9 mouse cellular contexts compared by ENCODE assay signal in the genomic region with DNA sequence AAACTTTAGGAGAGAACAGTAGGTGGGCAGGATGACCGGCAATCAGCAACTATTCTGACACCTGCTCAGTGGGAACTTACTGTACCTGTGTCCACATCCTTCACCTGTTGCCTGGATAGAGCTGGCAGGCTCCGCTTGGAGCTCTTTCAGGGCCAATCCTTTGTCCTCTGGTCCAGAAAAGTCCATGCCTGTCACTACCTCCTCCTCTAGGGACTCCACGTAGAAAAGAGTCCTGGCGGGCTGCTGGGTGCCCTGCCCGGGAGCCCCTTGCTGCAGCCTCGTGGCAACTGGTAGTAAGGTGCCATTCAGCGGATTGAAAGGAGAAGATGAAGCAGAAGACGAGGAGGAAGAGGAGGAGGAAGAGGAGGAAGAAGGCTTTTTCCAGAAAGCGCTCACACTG. TPM values are rescaled to one million over a fixed set of nuclear protein-coding genes. Genes with fewer than 3 reads are reported as not detected.
DNase-seq lines count a peak whose midpoint lies in the region; ATAC-seq and TF ChIP-seq lines count a peak whose summit lies in the region.
"Had no signal": no experiment of that assay in that cellular context is flagged by ENCODE, and none has a peak within 500 bp of the region (broad histone marks: within the 10 kb centered on the region; RNA-seq: fewer than 3 reads in every experiment).

No protein-coding gene starts in this region.

- whole genome bisulfite sequencing in lung, postnatal 0 days: 9% methylated on average over 9 of the region's 9 CpGs
- 12% methylated on average over 9 of the region's 9 CpGs for WGBS in limb, embryonic 10.5 days
- 8% methylated on average over 9 of the region's 9 CpGs for WGBS in stomach, postnatal 0 days

- no peaks in the 10 kb centered on the region for H3K9me3 ChIP-seq in lung, postnatal 0 days (ENCODE audit: low read length)
- H3K9me3 ChIP-seq in limb, embryonic 10.5 days (replicated peaks): no peaks in the 10 kb centered on the region
- no peaks in the 10 kb centered on the region for H3K9me3 ChIP-seq in stomach, postnatal 0 days (ENCODE audit: control insufficient read depth, low read length)

- no peak overlapping the region for H3K4me3 ChIP-seq in lung, postnatal 0 days (ENCODE audit: low read depth, low read length)
- peak overlapping the region; percentile 58 for H3K4me3 ChIP-seq in limb, embryonic 10.5 days
- H3K4me3 ChIP-seq in stomach, postnatal 0 days (ENCODE audit: low read depth, low read length): peak overlapping the region; percentile 37; the same call in 1 of the 2 replicates

- no peaks in the 10 kb centered on the region for H3K36me3 ChIP-seq in lung, postnatal 0 days (ENCODE audit: insufficient read depth, low read length)
- H3K36me3 ChIP-seq in limb, embryonic 10.5 days: no peaks in the 10 kb centered on the region
- no peaks in the 10 kb centered on the region for H3K36me3 ChIP-seq in stomach, postnatal 0 days (ENCODE audit: control insufficient read depth, insufficient read depth, low read length)

- no peak for ATAC-seq in lung, postnatal 0 days
- ATAC-seq in stomach, postnatal 0 days (ENCODE audit: low FRiP score, low TSS enrichment): no peak

- H3K4me2 ChIP-seq in lung, postnatal 0 days (replicated peaks; ENCODE audit: low read depth, low read length): peak overlapping the region; percentile 42; the same call in 1 of the 2 replicates
- peak overlapping the region; percentile 63 for H3K4me2 ChIP-seq in stomach, postnatal 0 days (replicated peaks; ENCODE audit: low read depth)

- no peak overlapping the region for H3K27ac ChIP-seq in lung, postnatal 0 days (ENCODE audit: low read length)
- 0 out of 2 replicates have a peak overlapping the region, but pooled peaks have one; percentile 42 for H3K27ac ChIP-seq in limb, embryonic 10.5 days
- H3K27ac ChIP-seq in stomach, postnatal 0 days (replicated peaks): no peak overlapping the region

- no peaks in the 10 kb centered on the region for H3K27me3 ChIP-seq in lung, postnatal 0 days (replicated peaks; ENCODE audit: insufficient read depth, low read length)
- peaks cover 32% of the 10 kb centered on the region for H3K27me3 ChIP-seq in limb, embryonic 10.5 days (ENCODE audit: low read depth, poor library complexity, severe bottlenecking)
- no peaks in the 10 kb centered on the region for H3K27me3 ChIP-seq in stomach, postnatal 0 days (ENCODE audit: control insufficient read depth, insufficient read depth, low read length)

- no peak for TF ChIP-seq CTCF in lung, postnatal 0 days (IDR thresholded peaks at IDR 0.05)
- TF ChIP-seq CTCF in stomach, postnatal 0 days (IDR thresholded peaks at IDR 0.05; ENCODE audit: low read depth): no peak

- no peak overlapping the region for H3K9ac ChIP-seq in lung, postnatal 0 days (replicated peaks; ENCODE audit: low read depth)
- no peak overlapping the region for H3K9ac ChIP-seq in stomach, postnatal 0 days (ENCODE audit: low read length)

- H3K4me1 ChIP-seq in lung, postnatal 0 days (ENCODE audit: insufficient read depth, low read depth, low read length): no peaks in the 10 kb centered on the region; the same call in 1 of the 2 replicates
- peaks cover 12% of the 10 kb centered on the region for H3K4me1 ChIP-seq in limb, embryonic 10.5 days
- H3K4me1 ChIP-seq in stomach, postnatal 0 days (replicated peaks; ENCODE audit: control insufficient read depth, insufficient read depth): no peaks in the 10 kb centered on the region

- peak; percentile 5 for DNase-seq in embryo, embryonic 10 days (ENCODE audit: low spot score)
- no peak for DNase-seq in embryo, embryonic 9.5 days (ENCODE audit: extremely low spot score)
- DNase-seq in lung, postnatal 0 days (ENCODE audit: low spot score): no peak
- no peak for DNase-seq in lung, postnatal 25 days (ENCODE audit: low spot score)
- DNase-seq in limb, embryonic 10.5 days (ENCODE audit: low spot score): no peak
- no peak for DNase-seq in stomach, postnatal 0 days (ENCODE audit: low spot score)
- no peak for DNase-seq in natural killer cell, adult 2 months (ENCODE audit: low spot score in 2 of 2)
- no peak for DNase-seq in ovary, postnatal 10 days (ENCODE audit: low spot score)

- TF ChIP-seq EP300 in lung, postnatal 0 days (IDR thresholded peaks at IDR 0.05): no peak
- TF ChIP-seq EP300 in stomach, postnatal 0 days (optimal IDR thresholded peaks at IDR 0.05): no peak

RNA-seq across cellular contexts. Expression of a gene that starts 1.2 kb away (rescaled TPM):
- polyA plus RNA-seq in lung, postnatal 0 days (2015; fragmentation: Nextera tagmentation; extraction: Ambion mirVana): not detected in 2 replicates
- 0.03 TPM in 1 of 2 replicates, not detected in the other for polyA plus RNA-seq in limb, embryonic 10.5 days (2016; fragmentation: Nextera tagmentation; extraction: Ambion mirVana)
- polyA plus RNA-seq in stomach, postnatal 0 days (2015; fragmentation: Nextera tagmentation; extraction: Ambion mirVana): 0.08 and 0.17 TPM in 2 replicates
- polyA plus RNA-seq: liver, embryonic 16.5 days had no signal
